In the genomic region with DNA sequence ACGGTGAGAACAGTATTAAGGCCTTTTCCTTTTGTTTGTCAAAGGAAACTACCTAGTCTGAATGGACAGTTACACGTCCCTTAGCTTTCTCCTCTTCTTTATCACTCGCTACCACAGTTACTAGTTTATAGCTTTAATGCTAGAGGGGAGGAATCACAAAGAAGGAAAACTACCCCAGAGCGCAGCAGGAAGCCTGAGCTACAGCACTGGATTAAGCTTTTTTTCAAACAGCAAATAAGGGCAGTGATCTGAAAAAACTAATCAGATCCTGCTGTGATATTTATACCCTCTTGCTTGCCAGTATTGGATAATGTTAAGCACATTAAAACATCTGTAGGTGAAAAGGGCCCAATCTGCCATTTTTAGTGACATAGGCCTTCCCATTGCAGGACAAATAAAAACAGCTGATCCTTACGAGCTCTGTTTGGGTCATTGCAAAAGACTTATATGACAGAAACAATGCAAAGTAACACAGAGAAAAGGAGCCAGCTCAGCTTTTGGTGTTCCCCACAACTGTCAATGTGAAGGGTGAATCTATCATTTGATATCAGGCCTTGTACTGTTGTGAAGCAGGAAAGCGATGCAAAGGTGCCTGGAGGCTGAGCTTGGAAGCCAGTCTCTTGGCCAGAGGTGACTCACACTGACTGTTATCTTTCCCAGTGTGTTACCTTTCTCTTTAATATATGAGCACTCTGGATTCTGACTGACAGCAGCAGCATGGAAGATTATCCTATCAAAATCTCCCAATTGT, we compare ENCODE assay signal across 19 mouse cellular contexts. TPM values are rescaled to one million over a fixed set of nuclear protein-coding genes. Genes with fewer than 3 reads are reported as not detected.
DNase-seq lines count a peak whose midpoint lies in the region; ATAC-seq and TF ChIP-seq lines count a peak whose summit lies in the region.
"Had no signal": no experiment of that assay in that cellular context is flagged by ENCODE, and none has a peak within 500 bp of the region (broad histone marks: within the 10 kb centered on the region; RNA-seq: fewer than 3 reads in every experiment).

No protein-coding gene starts in this region.

- H3K4me2 ChIP-seq in forebrain, embryonic 14.5 days (ENCODE audit: low read length): no peak overlapping the region
- no peak overlapping the region for H3K4me2 ChIP-seq in midbrain, embryonic 14.5 days (ENCODE audit: low read length)
- H3K4me2 ChIP-seq: limb, embryonic 12.5 days; liver, embryonic 13.5 days; lung, embryonic 15.5 days had no signal

- H3K27ac ChIP-seq in heart, adult 2 months: no peak overlapping the region
- peak overlapping the region; percentile 63; the same call in 1 of the 2 replicates for H3K27ac ChIP-seq in forebrain, embryonic 14.5 days (ENCODE audit: low read depth, low read length)
- H3K27ac ChIP-seq in midbrain, embryonic 14.5 days (replicated peaks; ENCODE audit: low read depth, low read length): peak overlapping the region; percentile 73; the same call in 1 of the 2 replicates
- H3K27ac ChIP-seq: heart, embryonic 10.5 days; limb, embryonic 12.5 days; liver, embryonic 13.5 days; lung, embryonic 15.5 days; stomach, postnatal 0 days had no signal

- no peaks in the 10 kb centered on the region for H3K9me3 ChIP-seq in forebrain, embryonic 14.5 days (replicated peaks; ENCODE audit: control insufficient read depth, low read length)
- H3K9me3 ChIP-seq in midbrain, embryonic 14.5 days (ENCODE audit: control insufficient read depth, low read length): no peaks in the 10 kb centered on the region
- H3K9me3 ChIP-seq: heart, embryonic 10.5 days; limb, embryonic 12.5 days; liver, embryonic 13.5 days; lung, embryonic 15.5 days had no signal

- peaks cover 3% of the 10 kb centered on the region for H3K36me3 ChIP-seq in heart, adult 2 months (ENCODE audit: control insufficient read depth, insufficient read depth, low read length)
- no peaks in the 10 kb centered on the region for H3K36me3 ChIP-seq in forebrain, embryonic 14.5 days (ENCODE audit: control insufficient read depth, insufficient read depth, low read length)
- no peaks in the 10 kb centered on the region for H3K36me3 ChIP-seq in midbrain, embryonic 14.5 days (ENCODE audit: control insufficient read depth, insufficient read depth, low read length)
- H3K36me3 ChIP-seq: heart, embryonic 10.5 days; limb, embryonic 12.5 days; liver, embryonic 13.5 days; lung, embryonic 15.5 days had no signal

- no peak for TF ChIP-seq CTCF in heart, adult 2 months (IDR thresholded peaks at IDR 0.05)

- H3K4me3 ChIP-seq in heart, adult 2 months: no peak overlapping the region
- no peak overlapping the region for H3K4me3 ChIP-seq in forebrain, embryonic 14.5 days (ENCODE audit: low read depth, low read length)
- H3K4me3 ChIP-seq in midbrain, embryonic 14.5 days (replicated peaks; ENCODE audit: low read depth, low read length): no peak overlapping the region
- H3K4me3 ChIP-seq: heart, embryonic 10.5 days; limb, embryonic 12.5 days; liver, embryonic 13.5 days; lung, embryonic 15.5 days; myocyte had no signal

- TF ChIP-seq POLR2A in heart, adult 2 months (IDR thresholded peaks at IDR 0.05; ENCODE audit: insufficient read depth, low read depth, low read length): no peak

- no peaks in the 10 kb centered on the region for H3K27me3 ChIP-seq in heart, adult 2 months (ENCODE audit: control insufficient read depth, insufficient read depth, low read length)
- no peaks in the 10 kb centered on the region for H3K27me3 ChIP-seq in forebrain, embryonic 14.5 days (replicated peaks; ENCODE audit: control insufficient read depth, insufficient read depth, low read length)
- no peaks in the 10 kb centered on the region for H3K27me3 ChIP-seq in midbrain, embryonic 14.5 days (ENCODE audit: control insufficient read depth, insufficient read depth, low read length)
- H3K27me3 ChIP-seq: limb, embryonic 12.5 days; liver, embryonic 13.5 days; lung, embryonic 15.5 days had no signal

- peak; percentile 70 for DNase-seq in heart, adult 11 months
- no peak for DNase-seq in heart, adult 2 months
- DNase-seq in forebrain, embryonic 14.5 days (ENCODE audit: low spot score): no peak
- peak; percentile 52 for DNase-seq in midbrain, embryonic 14.5 days
- peak; percentile 36 for DNase-seq in retina, embryonic 14.5 days (ENCODE audit: low spot score)
- DNase-seq in gastrocnemius, adult 18-20 months (ENCODE audit: low spot score): no peak
- DNase-seq in gastrocnemius, postnatal 10 days: no peak
- DNase-seq: adrenal gland, adult 2 months; cerebellum, postnatal 14 days; gastrocnemius, postnatal 14 days; heart, postnatal 14 days; liver, embryonic 13.5 days; right cerebral cortex, postnatal 25 days; thymus, postnatal 25 days had no signal

- TF ChIP-seq EP300 in heart, adult 2 months (IDR thresholded peaks at IDR 0.05; ENCODE audit: insufficient read depth, low read depth, low read length): no peak

- ATAC-seq in forebrain, embryonic 14.5 days: no peak
- ATAC-seq in midbrain, embryonic 14.5 days (ENCODE audit: low FRiP score, low TSS enrichment): no peak

- no peak overlapping the region for H3K9ac ChIP-seq in heart, adult 2 months (ENCODE audit: low read depth, low read length)
- H3K9ac ChIP-seq in forebrain, embryonic 14.5 days (ENCODE audit: low read length): no peak overlapping the region
- no peak overlapping the region for H3K9ac ChIP-seq in midbrain, embryonic 14.5 days (replicated peaks; ENCODE audit: low read length)
- H3K9ac ChIP-seq: limb, embryonic 12.5 days; liver, embryonic 13.5 days; lung, embryonic 15.5 days had no signal

- H3K79me2 ChIP-seq in heart, adult 2 months (replicated peaks; ENCODE audit: control insufficient read depth, insufficient read depth, low read length): no peaks in the 10 kb centered on the region

- H3K4me1 ChIP-seq in heart, adult 2 months (ENCODE audit: control insufficient read depth, insufficient read depth, low read length): peaks cover 4% of the 10 kb centered on the region
- peaks cover 31% of the 10 kb centered on the region for H3K4me1 ChIP-seq in forebrain, embryonic 14.5 days (ENCODE audit: control insufficient read depth, insufficient read depth, low read length)
- H3K4me1 ChIP-seq in midbrain, embryonic 14.5 days (ENCODE audit: control insufficient read depth, insufficient read depth, low read length): peaks cover 48% of the 10 kb centered on the region
- H3K4me1 ChIP-seq: liver, embryonic 13.5 days had no signal

- whole genome bisulfite sequencing in heart, adult 2 months: 81% methylated on average over 6 of the region's 6 CpGs
- WGBS in forebrain, embryonic 14.5 days: 23% methylated on average over 6 of the region's 6 CpGs
- WGBS in midbrain, embryonic 14.5 days: 21% methylated on average over 6 of the region's 6 CpGs

- intact Hi-C loops in heart, adult 2 months (cut with DNase I): no loop called here

RNA-seq across cellular contexts. Expression of a gene that starts 16.1 kb away (rescaled TPM):
- 10 to 100 TPM in 1 of 2 experiments, 1 to 10 TPM in 1; 8.2 to 10.1 TPM for total RNA-seq in heart, adult 2 months (2021)
- 2.0 and 3.2 TPM in 2 replicates for polyA plus RNA-seq in heart, adult 2 months (2012; rRNA removed)
- polyA plus RNA-seq in forebrain, embryonic 14.5 days (2014; fragmentation: Nextera tagmentation; extraction: Ambion mirVana): 9.9 and 10.5 TPM in 2 replicates
- 10.9 and 12.3 TPM in 2 replicates for polyA plus RNA-seq in midbrain, embryonic 14.5 days (2014; fragmentation: Nextera tagmentation; extraction: Ambion mirVana)
- 10 to 100 TPM in 1 of 2 experiments, 1 to 10 TPM in 1; 9.8 to 10.6 TPM for total RNA-seq in gastrocnemius, adult 18-20 months (2021)
- total RNA-seq in gastrocnemius, postnatal 10 days (2021): 1 to 10 TPM; 7.2 to 8.6 TPM

Comparison
In these comparisons a context has a peak if more than half of its experiments do, and no peak if none do; other contexts are left out.
1. DNase-seq: peak in heart, adult 11 months (single experiment), midbrain, embryonic 14.5 days (single experiment) and retina, embryonic 14.5 days (single experiment); none in heart, adult 2 months (0 of 2), forebrain, embryonic 14.5 days (single experiment), gastrocnemius, adult 18-20 months (single experiment) and gastrocnemius, postnatal 10 days (single experiment).